Mouse (Mus musculus): ENCODE measurements around the gene Ppp1r16b. TPM values are rescaled to one million over a fixed set of nuclear protein-coding genes. Genes with fewer than 3 reads are reported as not detected.
A peak's percentile ranks its signal among the peaks of the same experiment; 100 is the strongest.

Ppp1r16b gene
- polyA plus RNA-seq, 1 experiment from 2014 or later = 2.2 TPM

DNA sequence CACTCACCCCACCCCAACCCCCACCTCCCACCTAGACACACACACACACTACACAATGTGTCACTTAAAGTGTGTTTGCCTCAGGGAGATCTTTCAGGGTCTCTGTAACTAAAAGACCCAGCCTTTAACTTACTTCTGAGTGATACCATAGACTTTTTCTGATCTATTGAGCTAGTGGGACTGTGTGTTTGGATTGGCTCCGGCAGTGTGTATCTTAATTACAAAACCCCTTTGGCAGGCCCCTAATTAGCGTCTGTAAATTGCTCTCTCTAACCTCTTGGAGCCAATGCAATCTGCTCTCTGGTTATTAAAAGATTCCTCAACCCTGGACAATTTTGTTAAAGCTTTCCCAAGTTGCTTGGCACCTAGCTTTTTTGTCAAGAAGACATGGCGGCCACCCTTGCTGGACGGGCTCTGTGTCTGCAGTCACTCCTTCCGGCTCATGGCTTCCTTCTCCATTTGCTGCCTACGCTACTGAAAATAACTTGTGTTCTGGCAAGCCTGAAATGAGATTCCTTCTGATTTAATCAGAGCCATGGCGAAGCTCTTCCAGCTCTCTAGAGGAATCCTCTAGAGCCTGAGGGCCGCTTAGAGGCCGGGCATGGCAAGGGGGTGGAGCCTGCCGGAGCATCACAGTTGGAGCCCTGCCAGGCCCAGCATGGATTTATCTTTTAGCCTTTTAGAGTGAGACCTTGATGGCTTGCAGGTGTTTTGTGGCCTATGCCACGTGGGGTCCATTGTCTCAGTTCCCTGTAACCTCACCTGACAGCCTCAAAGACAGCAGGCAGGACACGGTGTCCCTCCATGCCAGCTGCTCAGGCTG lies 46.9 kb downstream of the Ppp1r16b start:
- no peaks in the 10 kb centered on the region for H3K36me3 ChIP-seq (replicated peaks; ENCODE audit: control insufficient read depth, insufficient read depth, low read depth, low read length)
- no peaks in the 10 kb centered on the region for H3K27me3 ChIP-seq (ENCODE audit: control insufficient read depth, insufficient read depth, low read length)
- H3K27ac ChIP-seq (replicated peaks; ENCODE audit: low read depth, low read length) = no peak overlapping the region
- DNase-seq (ENCODE audit: low spot score) (peak; percentile 58), ATAC-seq (replicated peaks; ENCODE audit: insufficient number of reproducible peaks, low FRiP score, low TSS enrichment, low read depth) (no peak)
- no peak overlapping the region for H3K4me3 ChIP-seq (ENCODE audit: low read depth, low read length)
- H3K9ac ChIP-seq (replicated peaks; ENCODE audit: low read length) = no peak overlapping the region
- no peaks in the 10 kb centered on the region for H3K9me3 ChIP-seq (replicated peaks; ENCODE audit: control insufficient read depth, low read length)
- WGBS = 37% methylated on average over 12 of the region's 12 CpGs
- H3K4me1 ChIP-seq (ENCODE audit: control insufficient read depth, insufficient read depth, low read length) = no peaks in the 10 kb centered on the region; the same call in 1 of the 2 replicates
- H3K4me2 ChIP-seq (ENCODE audit: low read depth, low read length) = no peak overlapping the region

DNA sequence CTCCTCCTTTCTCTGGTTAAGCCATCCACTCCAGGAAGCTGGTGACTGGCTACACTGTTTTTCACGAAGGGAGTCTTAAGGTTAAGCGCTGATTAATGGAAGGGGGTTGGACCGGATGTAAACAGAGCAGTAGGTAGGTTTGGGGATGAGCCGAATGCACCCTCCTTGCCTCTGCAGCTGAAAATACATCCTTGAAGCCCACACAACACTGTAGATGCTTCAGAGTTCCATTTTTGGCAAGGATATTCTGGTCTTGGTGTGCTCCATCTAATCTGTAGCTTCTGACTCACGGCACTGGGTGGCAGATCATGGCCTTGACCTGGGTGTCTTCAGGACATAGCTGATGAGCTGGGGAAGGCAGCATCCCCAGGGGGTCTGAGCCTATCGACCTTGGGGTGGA lies 49.6 kb downstream of the Ppp1r16b start:
- 87% methylated on average over 6 of the region's 6 CpGs for WGBS
- DNase-seq (ENCODE audit: low spot score) (no peak), ATAC-seq (replicated peaks; ENCODE audit: insufficient number of reproducible peaks, low FRiP score, low TSS enrichment, low read depth) (no peak)

GRCm38 (mm10) chr2:158716066-158716465 lies 50.9 kb downstream of the Ppp1r16b start:
- no peaks in the 10 kb centered on the region; the same call in 1 of the 2 replicates for H3K4me1 ChIP-seq (ENCODE audit: control insufficient read depth, insufficient read depth, low read length)
- no peak overlapping the region for H3K4me2 ChIP-seq (ENCODE audit: low read depth, low read length)
- DNase-seq (ENCODE audit: low spot score) (no peak), ATAC-seq (replicated peaks; ENCODE audit: insufficient number of reproducible peaks, low FRiP score, low TSS enrichment, low read depth) (no peak)
- no peak overlapping the region for H3K4me3 ChIP-seq (ENCODE audit: low read depth, low read length)
- 20% methylated on average over 5 of the region's 5 CpGs for WGBS
- H3K9me3 ChIP-seq (replicated peaks; ENCODE audit: control insufficient read depth, low read length) = no peaks in the 10 kb centered on the region
- no peaks in the 10 kb centered on the region for H3K36me3 ChIP-seq (replicated peaks; ENCODE audit: control insufficient read depth, insufficient read depth, low read depth, low read length)
- no peak overlapping the region for H3K27ac ChIP-seq (replicated peaks; ENCODE audit: low read depth, low read length)
- H3K9ac ChIP-seq (replicated peaks; ENCODE audit: low read length) = no peak overlapping the region
- no peaks in the 10 kb centered on the region for H3K27me3 ChIP-seq (ENCODE audit: control insufficient read depth, insufficient read depth, low read length)

More for the DNA sequence above, 49.6 kb downstream of the Ppp1r16b start:
- H3K9ac ChIP-seq (replicated peaks; ENCODE audit: low read length) = no peak overlapping the region
- no peaks in the 10 kb centered on the region for H3K36me3 ChIP-seq (replicated peaks; ENCODE audit: control insufficient read depth, insufficient read depth, low read depth, low read length)
- H3K27me3 ChIP-seq (ENCODE audit: control insufficient read depth, insufficient read depth, low read length) = no peaks in the 10 kb centered on the region
- H3K9me3 ChIP-seq (replicated peaks; ENCODE audit: control insufficient read depth, low read length) = no peaks in the 10 kb centered on the region
- no peaks in the 10 kb centered on the region; the same call in 1 of the 2 replicates for H3K4me1 ChIP-seq (ENCODE audit: control insufficient read depth, insufficient read depth, low read length)
- no peak overlapping the region for H3K4me3 ChIP-seq (ENCODE audit: low read depth, low read length)
- H3K27ac ChIP-seq (replicated peaks; ENCODE audit: low read depth, low read length) = no peak overlapping the region
- H3K4me2 ChIP-seq (ENCODE audit: low read depth, low read length) = no peak overlapping the region

- DNase-seq (ENCODE audit: low spot score) (no peak), ATAC-seq (replicated peaks; ENCODE audit: insufficient number of reproducible peaks, low FRiP score, low TSS enrichment, low read depth) (no peak)
Observed at GRCm38 (mm10) chr2:158717551-158718418, 52.6 kb downstream of the Ppp1r16b start.

DNA sequence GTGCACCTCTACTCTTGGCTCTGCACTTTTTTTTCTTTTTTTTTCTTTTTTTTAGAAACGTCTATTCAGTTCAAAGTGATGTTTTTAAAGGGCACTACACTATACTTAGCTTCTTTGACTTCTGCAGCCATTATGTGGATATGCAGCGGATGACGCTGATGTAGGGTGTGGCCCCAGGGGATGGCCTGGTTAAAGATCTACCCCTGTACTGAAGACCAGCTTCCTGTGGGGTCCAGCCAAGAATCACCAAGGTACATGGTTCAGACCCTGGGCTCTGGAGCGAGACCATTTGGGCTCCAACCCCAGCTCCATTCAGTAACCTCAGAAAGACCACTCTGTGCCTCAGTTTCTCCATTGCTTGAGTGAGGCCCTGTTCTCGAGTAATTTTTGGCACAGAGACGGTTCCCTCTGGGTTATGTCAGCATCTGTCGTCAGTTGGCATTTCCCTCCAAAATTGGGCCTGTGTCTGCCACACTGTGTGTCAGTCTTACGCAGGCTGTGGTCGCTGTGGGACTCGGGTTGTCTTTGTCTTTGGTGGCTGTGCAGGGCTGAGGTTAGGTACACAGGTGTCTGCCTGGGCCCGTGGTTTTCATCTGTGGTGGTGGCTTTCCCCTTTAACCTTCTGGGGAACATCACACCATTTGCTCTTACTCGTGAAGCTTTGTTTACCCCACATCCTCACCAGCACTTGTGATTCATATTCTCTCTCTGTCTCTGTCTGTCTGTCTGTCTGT lies 53.8 kb downstream of the Ppp1r16b start:
- 88% methylated on average over 12 of the region's 12 CpGs for WGBS
- DNase-seq (ENCODE audit: low spot score) (no peak), ATAC-seq (replicated peaks; ENCODE audit: insufficient number of reproducible peaks, low FRiP score, low TSS enrichment, low read depth) (no peak)
- Histone ChIP-seq H3K4me1 (ENCODE audit: control insufficient read depth, insufficient read depth, low read length) (no peaks in the 10 kb centered on the region), H3K4me2 (ENCODE audit: low read depth, low read length) (no peak overlapping the region), H3K9ac (replicated peaks; ENCODE audit: low read length) (no peak overlapping the region), H3K36me3 (replicated peaks; ENCODE audit: control insufficient read depth, insufficient read depth, low read depth, low read length) (no peaks in the 10 kb centered on the region), H3K4me3 (ENCODE audit: low read depth, low read length) (no peak overlapping the region), H3K9me3 (replicated peaks; ENCODE audit: control insufficient read depth, low read length) (no peaks in the 10 kb centered on the region), H3K27ac (replicated peaks; ENCODE audit: low read depth, low read length) (no peak overlapping the region), H3K27me3 (ENCODE audit: control insufficient read depth, insufficient read depth, low read length) (no peaks in the 10 kb centered on the region)

More at GRCm38 (mm10) chr2:158717551-158718418, 52.6 kb downstream of the Ppp1r16b start:
- Histone ChIP-seq H3K27ac (replicated peaks; ENCODE audit: low read depth, low read length) (no peak overlapping the region), H3K9me3 (replicated peaks; ENCODE audit: control insufficient read depth, low read length) (no peaks in the 10 kb centered on the region), H3K9ac (replicated peaks; ENCODE audit: low read length) (no peak overlapping the region), H3K36me3 (replicated peaks; ENCODE audit: control insufficient read depth, insufficient read depth, low read depth, low read length) (no peaks in the 10 kb centered on the region), H3K27me3 (ENCODE audit: control insufficient read depth, insufficient read depth, low read length) (no peaks in the 10 kb centered on the region), H3K4me3 (ENCODE audit: low read depth, low read length) (no peak overlapping the region), H3K4me2 (ENCODE audit: low read depth, low read length) (no peak overlapping the region), H3K4me1 (ENCODE audit: control insufficient read depth, insufficient read depth, low read length) (no peaks in the 10 kb centered on the region)
- WGBS = 75% methylated on average over 5 of the region's 5 CpGs

DNA sequence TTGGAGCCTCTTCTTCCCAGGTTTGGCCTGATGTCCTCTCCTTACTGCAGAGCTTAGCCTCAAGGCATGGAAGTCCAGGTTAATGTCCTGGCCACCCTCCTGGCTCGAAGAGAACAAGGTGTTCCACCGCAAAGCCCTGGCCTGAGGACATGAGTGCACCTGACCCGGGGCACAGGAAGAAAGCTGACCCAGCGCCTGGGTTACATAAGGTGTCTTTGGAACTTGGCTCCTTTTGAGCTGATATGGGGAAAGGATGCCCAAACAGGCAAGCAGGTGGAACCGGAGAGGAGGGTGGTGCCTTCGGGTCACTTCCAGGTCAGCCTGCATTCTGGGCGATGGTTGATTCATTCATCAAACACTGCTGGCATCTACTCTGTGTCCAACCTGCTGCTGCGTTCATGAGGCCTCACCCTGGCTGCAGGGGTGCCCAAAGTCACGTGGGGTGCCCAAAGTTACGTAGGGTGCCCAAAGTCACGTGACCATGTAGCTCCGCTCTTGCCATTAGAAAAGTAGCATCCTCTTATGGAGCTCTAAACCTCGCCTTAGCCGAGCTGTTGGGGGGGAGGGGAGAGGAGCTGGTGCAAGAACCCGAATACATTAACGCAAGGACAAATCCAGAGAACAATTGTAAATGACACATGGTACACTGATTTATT lies 55.6 kb downstream of the Ppp1r16b start:
- Histone ChIP-seq H3K27me3 (ENCODE audit: control insufficient read depth, insufficient read depth, low read length) (no peaks in the 10 kb centered on the region), H3K9ac (replicated peaks; ENCODE audit: low read length) (no peak overlapping the region), H3K9me3 (replicated peaks; ENCODE audit: control insufficient read depth, low read length) (no peaks in the 10 kb centered on the region), H3K4me3 (ENCODE audit: low read depth, low read length) (no peak overlapping the region), H3K4me2 (ENCODE audit: low read depth, low read length) (no peak overlapping the region), H3K4me1 (ENCODE audit: control insufficient read depth, insufficient read depth, low read length) (no peaks in the 10 kb centered on the region), H3K27ac (replicated peaks; ENCODE audit: low read depth, low read length) (no peak overlapping the region), H3K36me3 (replicated peaks; ENCODE audit: control insufficient read depth, insufficient read depth, low read depth, low read length) (no peaks in the 10 kb centered on the region)
- WGBS = 79% methylated on average over 16 of the region's 16 CpGs
- DNase-seq (ENCODE audit: low spot score) = no peak
- ATAC-seq (replicated peaks; ENCODE audit: insufficient number of reproducible peaks, low FRiP score, low TSS enrichment, low read depth) = no peak

- no peak for ATAC-seq (replicated peaks; ENCODE audit: insufficient number of reproducible peaks, low FRiP score, low TSS enrichment, low read depth)
Observed at GRCm38 (mm10) chr2:158721481-158721880, 56.3 kb downstream of the Ppp1r16b start.

More at GRCm38 (mm10) chr2:158721481-158721880, 56.3 kb downstream of the Ppp1r16b start:
- H3K4me1 ChIP-seq (ENCODE audit: control insufficient read depth, insufficient read depth, low read length) = no peaks in the 10 kb centered on the region
- no peak overlapping the region for H3K4me3 ChIP-seq (ENCODE audit: low read depth, low read length)
- DNase-seq (ENCODE audit: low spot score) = no peak
- H3K27me3 ChIP-seq (ENCODE audit: control insufficient read depth, insufficient read depth, low read length) = no peaks in the 10 kb centered on the region
- no peak overlapping the region for H3K9ac ChIP-seq (replicated peaks; ENCODE audit: low read length)
- WGBS = 61% methylated on average over 3 of the region's 3 CpGs
- no peak overlapping the region for H3K27ac ChIP-seq (replicated peaks; ENCODE audit: low read depth, low read length)
- no peak overlapping the region for H3K4me2 ChIP-seq (ENCODE audit: low read depth, low read length)
- H3K36me3 ChIP-seq (replicated peaks; ENCODE audit: control insufficient read depth, insufficient read depth, low read depth, low read length) = no peaks in the 10 kb centered on the region
- no peaks in the 10 kb centered on the region for H3K9me3 ChIP-seq (replicated peaks; ENCODE audit: control insufficient read depth, low read length)
